Mouse (Mus musculus) heart, postnatal 0 days (tissue): ENCODE data around the gene Zfp768. TPM values are rescaled to one million over a fixed set of nuclear protein-coding genes. Genes with fewer than 3 reads are reported as not detected.
A peak's percentile ranks its signal among the peaks of the same experiment; 100 is the strongest.

Source experiments
- ATAC-seq: fragments of 200-750 bp; cut with Nextera tagmentation; 2 replicates; pipeline ENCODE4 v1.8.0; 2017; ENCODE audit warnings: low read depth, moderate number of reproducible peaks, moderate library complexity; ENCODE audit not compliant: insufficient read depth
- DNase-seq: peaks from one replicate; pipeline ENCODE4 v3.0.0-alpha.2; 2016; ENCODE audit warnings: low spot score
- H3K27ac ChIP-seq: fragments of 300-500 bp; sonication (generic); 2 replicates; pipeline ENCODE4 v1.5.1; 2014; ENCODE audit warnings: low read depth, mild to moderate bottlenecking
- H3K27me3 ChIP-seq: fragments of 300-500 bp; sonication (generic); 2 replicates; pipeline ENCODE4 v1.6.1; 2014; ENCODE audit warnings: low read length, mixed read lengths; ENCODE audit not compliant: control insufficient read depth, insufficient read depth
- H3K36me3 ChIP-seq: fragments of 300-500 bp; sonication (generic); replicated peaks from 2 replicates; pipeline ENCODE4 v1.6.1; 2014; ENCODE audit warnings: low read length, mixed read lengths; ENCODE audit not compliant: control insufficient read depth, insufficient read depth
- H3K4me1 ChIP-seq: fragments of 300-500 bp; sonication (generic); 2 replicates; pipeline ENCODE4 v1.6.1; 2014; ENCODE audit warnings: antibody characterized with exemption; ENCODE audit not compliant: control insufficient read depth, insufficient read depth
- H3K4me2 ChIP-seq: fragments of 300-500 bp; sonication (generic); 2 replicates; pipeline ENCODE4 v1.6.1; 2014; ENCODE audit warnings: low read depth, mild to moderate bottlenecking, low read length, moderate library complexity
- H3K4me3 ChIP-seq: fragments of 300-500 bp; sonication (generic); 2 replicates; pipeline ENCODE4 v1.5.1; 2014; ENCODE audit warnings: low read depth, low read length
- H3K9ac ChIP-seq: fragments of 300-500 bp; sonication (generic); replicated peaks from 2 replicates; pipeline ENCODE4 v1.6.1; 2014; ENCODE audit warnings: low read depth, low read length, mixed read lengths
- H3K9me3 ChIP-seq: fragments of 300-500 bp; sonication (generic); replicated peaks from 2 replicates; pipeline ENCODE4 v1.6.1; 2016; ENCODE audit warnings: low read length; ENCODE audit not compliant: control insufficient read depth
- CTCF ChIP-seq: IDR thresholded peaks from 2 replicates; pipeline ENCODE4 v1.5.1; 2016; ENCODE audit warnings: antibody characterized with exemption, control low read depth, low read depth
- EP300 ChIP-seq: IDR thresholded peaks from 2 replicates; pipeline ENCODE4 v1.6.1; 2016; ENCODE audit warnings: antibody characterized with exemption, low read depth
- WGBS: fragments of 180-500 bp; shearing (Covaris S2); extraction: QIAGEN DNeasy Blood & Tissue Kit; methylation state at CpG from one replicate; pipeline ENCODE4 v1.1.7; 2014; 5-methylcytosine and 5-hydroxymethylcytosine counted together
- polyA plus RNA-seq: library from polyadenylated mRNA; unstranded; fragments of >200 nt; fragmentation: Nextera tagmentation; extraction: Ambion mirVana; gene quantifications from 2 replicates; pipeline ENCODE4 v1.2.1, GENCODE M21; 2015
- total RNA-seq: library from RNA; depleted of rRNA; stranded (reverse); fragments of >200 nt; gene quantifications from 2 replicates; pipeline ENCODE4 v1.2.3, GENCODE M21; 2014; ENCODE audit warnings: low replicate concordance; rRNA removed

The Zfp768 gene
- total and polyA plus RNA-seq, 2 experiments from 2014 or later, result 22.0 to 54.3 TPM

- Histone ChIP-seq H3K9me3 (no peaks in the 10 kb centered on the region), H3K9ac (no peak overlapping the region), H3K4me3 (peak overlapping the region; percentile 19; the same call in 1 of the 2 replicates), H3K27ac (no peak overlapping the region), H3K4me2 (peak overlapping the region; percentile 36; the same call in 1 of the 2 replicates), H3K27me3 (no peaks in the 10 kb centered on the region), H3K4me1 (peaks cover 4% of the 10 kb centered on the region; the same call in 1 of the 2 replicates), H3K36me3 (no peaks in the 10 kb centered on the region)
- ATAC-seq (no peak), DNase-seq (no peak)
- TF ChIP-seq CTCF (no peak), EP300 (no peak)
- WGBS, result 82% methylated on average over 5 of the region's 5 CpGs
Measured at GRCm38 (mm10) chr7:127296786-127297555, 48.4 kb downstream of the Zfp768 start.

GRCm38 (mm10) chr7:127296098-127296497 lies 49.3 kb downstream of the Zfp768 start, which contains the start of gene Itgal:
Gene Itgal, plus strand, starts transcription at chr7:127296260.
- Histone ChIP-seq H3K27me3 (no peaks in the 10 kb centered on the region), H3K9ac (no peak within 1 kb of the TSS), H3K36me3 (no peaks in the 10 kb centered on the region), H3K4me2 (peak within 1 kb of the TSS; percentile 36; the same call in 1 of the 2 replicates), H3K27ac (peak within 1 kb of the TSS; percentile 38; the same call in 1 of the 2 replicates), H3K4me1 (peaks cover 4% of the 10 kb centered on the region; the same call in 1 of the 2 replicates), H3K4me3 (peak within 1 kb of the TSS; percentile 19; the same call in 1 of the 2 replicates), H3K9me3 (no peaks in the 10 kb centered on the region)
- no peak for DNase-seq
- no peak for ATAC-seq
- WGBS, result 64% methylated on average over 11 of the region's 11 CpGs
- TF ChIP-seq EP300 (no peak), CTCF (no peak)

Other genes with a start within 250 kb of the Zfp768 start
- gene Qprt, start 223.4 kb downstream of the Zfp768 start, total RNA-seq, result 0.42 and 2.3 TPM in 2 replicates
- gene Qprt, start 223.4 kb downstream of the Zfp768 start, polyA plus RNA-seq, result 0.88 and 1.1 TPM in 2 replicates
- 0.19 and 1.3 TPM in 2 replicates for gene Spn, start 207.8 kb downstream of the Zfp768 start, total RNA-seq
- gene Spn, start 207.8 kb downstream of the Zfp768 start, polyA plus RNA-seq, result 0.10 and 0.18 TPM in 2 replicates
- 39.3 and 39.9 TPM in 2 replicates for gene Cd2bp2, start 149.5 kb downstream of the Zfp768 start, total RNA-seq
- gene Cd2bp2, start 149.5 kb downstream of the Zfp768 start, polyA plus RNA-seq, result 26.9 and 27.2 TPM in 2 replicates
- gene Tbc1d10b, start 137.1 kb downstream of the Zfp768 start, total RNA-seq, result 30.2 and 45.3 TPM in 2 replicates
- 9.6 and 10.8 TPM in 2 replicates for gene Tbc1d10b, start 137.1 kb downstream of the Zfp768 start, polyA plus RNA-seq
- 22.1 TPM in 1 of 2 replicates, not detected in the other for gene Mylpf, start 136.7 kb downstream of the Zfp768 start, total RNA-seq
- gene Mylpf, start 136.7 kb downstream of the Zfp768 start, polyA plus RNA-seq, result 3.2 and 5.4 TPM in 2 replicates
- 11.8 and 18.5 TPM in 2 replicates for gene Zfp553, start 112.5 kb downstream of the Zfp768 start, total RNA-seq
- gene Zfp553, start 112.5 kb downstream of the Zfp768 start, polyA plus RNA-seq, result 10.9 and 11.2 TPM in 2 replicates
- 2.3 and 8.6 TPM in 2 replicates for gene Sept1, start 112.5 kb downstream of the Zfp768 start, total RNA-seq
- 18.7 and 19.4 TPM in 2 replicates for gene Sept1, start 112.5 kb downstream of the Zfp768 start, polyA plus RNA-seq
- gene Zfp771, start 101.3 kb downstream of the Zfp768 start, total RNA-seq, result 38.5 and 43.6 TPM in 2 replicates
- gene Zfp771, start 101.3 kb downstream of the Zfp768 start, polyA plus RNA-seq, result 23.3 and 26.4 TPM in 2 replicates
- 152 and 165 TPM in 2 replicates for gene Dctpp1, start 84.9 kb downstream of the Zfp768 start, total RNA-seq
- 94.2 and 97.1 TPM in 2 replicates for gene Dctpp1, start 84.9 kb downstream of the Zfp768 start, polyA plus RNA-seq
- 76.5 and 78.0 TPM in 2 replicates for gene Sephs2, start 71.5 kb downstream of the Zfp768 start, total RNA-seq
- gene Sephs2, start 71.5 kb downstream of the Zfp768 start, polyA plus RNA-seq, result 51.8 and 55.7 TPM in 2 replicates
- gene Itgal, start 49.3 kb downstream of the Zfp768 start, total RNA-seq, result 1.7 and 4.0 TPM in 2 replicates
- gene Itgal, start 49.3 kb downstream of the Zfp768 start, polyA plus RNA-seq, result 0.96 and 1.1 TPM in 2 replicates
- gene Zfp747, start 30.5 kb upstream of the Zfp768 start, total RNA-seq, result 5.8 TPM in 2 replicates
- gene Zfp747, start 30.5 kb upstream of the Zfp768 start, polyA plus RNA-seq, result 3.0 and 3.8 TPM in 2 replicates
- gene 9130019O22Rik, start 41.6 kb upstream of the Zfp768 start, total RNA-seq, result 2.4 and 3.2 TPM in 2 replicates
- 2.8 TPM in 2 replicates for gene 9130019O22Rik, start 41.6 kb upstream of the Zfp768 start, polyA plus RNA-seq
- 12.1 and 24.7 TPM in 2 replicates for gene E430018J23Rik, start 48.0 kb upstream of the Zfp768 start, total RNA-seq
- 3.3 and 3.7 TPM in 2 replicates for gene E430018J23Rik, start 48.0 kb upstream of the Zfp768 start, polyA plus RNA-seq
- gene Zfp764, start 61.2 kb upstream of the Zfp768 start, total RNA-seq, result 6.4 and 11.3 TPM in 2 replicates
- gene Zfp764, start 61.2 kb upstream of the Zfp768 start, polyA plus RNA-seq, result 3.2 and 3.3 TPM in 2 replicates
- gene Zfp688, start 76.5 kb upstream of the Zfp768 start, total RNA-seq, result 8.1 and 15.5 TPM in 2 replicates
- 11.3 and 13.4 TPM in 2 replicates for gene Zfp688, start 76.5 kb upstream of the Zfp768 start, polyA plus RNA-seq
- 1.9 and 3.0 TPM in 2 replicates for gene Zfp689, start 103.6 kb upstream of the Zfp768 start, total RNA-seq
- 2.4 and 2.6 TPM in 2 replicates for gene Zfp689, start 103.6 kb upstream of the Zfp768 start, polyA plus RNA-seq
- 33.7 and 35.4 TPM in 2 replicates for gene Prr14, start 114.0 kb upstream of the Zfp768 start, total RNA-seq
- 22.3 and 24.7 TPM in 2 replicates for gene Prr14, start 114.0 kb upstream of the Zfp768 start, polyA plus RNA-seq
- gene Fbrs, start 133.6 kb upstream of the Zfp768 start, total RNA-seq, result 19.1 and 31.1 TPM in 2 replicates
- 5.4 and 5.9 TPM in 2 replicates for gene Fbrs, start 133.6 kb upstream of the Zfp768 start, polyA plus RNA-seq
- 21.8 and 29.3 TPM in 2 replicates for gene Srcap, start 166.4 kb upstream of the Zfp768 start, total RNA-seq
- gene Srcap, start 166.4 kb upstream of the Zfp768 start, polyA plus RNA-seq, result 15.0 and 16.1 TPM in 2 replicates
- 12.5 and 17.4 TPM in 2 replicates for gene Gm42715, start 174.0 kb upstream of the Zfp768 start, total RNA-seq
- 4.8 and 5.0 TPM in 2 replicates for gene Gm42715, start 174.0 kb upstream of the Zfp768 start, polyA plus RNA-seq
- gene Tmem265, start 215.8 kb upstream of the Zfp768 start, total RNA-seq, result not detected in 2 replicates
- gene Tmem265, start 215.8 kb upstream of the Zfp768 start, polyA plus RNA-seq, result 2.6 and 3.3 TPM in 2 replicates
- 27.3 and 44.1 TPM in 2 replicates for gene Phkg2, start 227.8 kb upstream of the Zfp768 start, total RNA-seq
- gene Phkg2, start 227.8 kb upstream of the Zfp768 start, polyA plus RNA-seq, result 22.2 and 23.1 TPM in 2 replicates
- gene Ccdc189, start 243.0 kb upstream of the Zfp768 start, total RNA-seq, result 9.9 and 15.0 TPM in 2 replicates
- gene Ccdc189, start 243.0 kb upstream of the Zfp768 start, polyA plus RNA-seq, result 16.0 and 17.6 TPM in 2 replicates
- gene Rnf40, start 243.2 kb upstream of the Zfp768 start, total RNA-seq, result 20.7 and 26.6 TPM in 2 replicates
- gene Rnf40, start 243.2 kb upstream of the Zfp768 start, polyA plus RNA-seq, result 21.3 and 23.1 TPM in 2 replicates